Mouse (Mus musculus) CH12.LX (cell line): ENCODE data around the gene Mpped1. TPM values are rescaled to one million over a fixed set of nuclear protein-coding genes. Genes with fewer than 3 reads are reported as not detected.

Experiments
- DNase-seq: peaks from one replicate; pipeline ENCODE4 v3.0.0-alpha.2; 2013; ENCODE audit errors: extremely low read depth
- H3K27ac ChIP-seq: 2 replicates; pipeline ENCODE4 v1.5.1; 2012; ENCODE audit warnings: low read depth, mild to moderate bottlenecking, control low read depth, moderate library complexity; ENCODE audit not compliant: insufficient read depth
- H3K27me3 ChIP-seq: replicated peaks from 2 replicates; pipeline ENCODE3; 2012; ENCODE audit warnings: inconsistent platforms
- H3K36me3 ChIP-seq, 2 experiments: replicated peaks in 1 of 2; 2 replicates each; pipeline versions ENCODE3 to v1.6.1; 2012; ENCODE audit warnings: inconsistent platforms in 1 of 2, low read length in 1 of 2, mild to moderate bottlenecking in 1 of 2, mixed read lengths in 1 of 2, moderate library complexity in 1 of 2; ENCODE audit not compliant: control insufficient read depth in 1 of 2, insufficient read depth in 1 of 2
- H3K4me1 ChIP-seq, 2 experiments: 2 replicates each; pipeline ENCODE4 v1.6.1; 2012; ENCODE audit warnings: inconsistent platforms in 1 of 2, moderate library complexity in 1 of 2; ENCODE audit not compliant: insufficient read depth in 2 of 2, control insufficient read depth in 1 of 2
- H3K4me2 ChIP-seq: 2 replicates; pipeline ENCODE4 v1.6.1; 2012; ENCODE audit warnings: low read depth, mild to moderate bottlenecking, control low read depth; ENCODE audit not compliant: poor library complexity, insufficient read depth, severe bottlenecking
- H3K4me3 ChIP-seq, 3 experiments: fragments of 150-350 bp in 1 of 3; sonication (generic) in 1 of 3; replicated peaks in 1 of 3; 2 replicates each; pipeline versions ENCODE3 to v1.5.1; 2011 to 2012; ENCODE audit warnings: low read depth in 2 of 3, low read length in 2 of 3, mild to moderate bottlenecking in 2 of 3, moderate library complexity in 2 of 3, control low read depth in 1 of 3, improper control_type of control experiment in 1 of 3, inconsistent platforms in 1 of 3, mixed read lengths in 1 of 3; ENCODE audit not compliant: poor library complexity in 1 of 3
- H3K79me2 ChIP-seq: replicated peaks from 2 replicates; pipeline ENCODE4 v1.6.1; 2012; ENCODE audit warnings: mild to moderate bottlenecking, moderate library complexity; ENCODE audit not compliant: control insufficient read depth, poor library complexity, insufficient read depth, severe bottlenecking; ENCODE audit errors: extremely low read depth
- H3K9ac ChIP-seq: 2 replicates; pipeline ENCODE4 v1.6.1; 2012; ENCODE audit warnings: low read depth, mild to moderate bottlenecking, control low read depth, moderate library complexity; ENCODE audit not compliant: insufficient read depth
- H3K9me3 ChIP-seq: replicated peaks from 2 replicates; pipeline ENCODE3; 2012; ENCODE audit warnings: low read length, inconsistent platforms, mixed read lengths
- ELF1 ChIP-seq: IDR thresholded peaks from 2 replicates; pipeline ENCODE4 v1.6.1; 2014; ENCODE audit warnings: low read depth, mild to moderate bottlenecking, inconsistent platforms, low read length, improper control_type of control experiment
- KAT2A ChIP-seq: IDR thresholded peaks from 2 replicates; pipeline ENCODE4 v1.6.1; 2012; ENCODE audit warnings: low read length, improper control_type of control experiment, inconsistent platforms; ENCODE audit not compliant: insufficient replicate concordance
- MAZ ChIP-seq: IDR thresholded peaks from 2 replicates; pipeline ENCODE4 v1.6.1; 2012; ENCODE audit warnings: low read depth, mild to moderate bottlenecking, inconsistent platforms, low read length, improper control_type of control experiment, moderate library complexity
- MYC ChIP-seq: IDR thresholded peaks from 2 replicates; pipeline ENCODE4 v1.6.1; 2011; ENCODE audit warnings: low read depth, mild to moderate bottlenecking, improper control_type of control experiment, low read length
- NELFE ChIP-seq: IDR thresholded peaks from 2 replicates; pipeline ENCODE4 v1.6.1; 2011; ENCODE audit warnings: low read depth, low read length, improper control_type of control experiment
- POLR2A ChIP-seq: IDR thresholded peaks from 2 replicates; pipeline ENCODE4 v1.6.1; 2011; ENCODE audit warnings: low read depth, mild to moderate bottlenecking, improper control_type of control experiment, low read length
- RCOR1 ChIP-seq: conservative IDR thresholded peaks from 2 replicates; pipeline ENCODE4 v1.6.1; 2012; ENCODE audit warnings: low read depth, mild to moderate bottlenecking, inconsistent platforms, low read length, improper control_type of control experiment
- ZMIZ1 ChIP-seq: IDR thresholded peaks from 2 replicates; pipeline ENCODE4 v1.6.1; 2012; ENCODE audit warnings: low read depth, mild to moderate bottlenecking, inconsistent platforms, low read length, improper control_type of control experiment
- dilution Hi-C: fragments of 300-500 bp; cut with MboI; formaldehyde crosslinking; loops from 2 replicates; pipeline ENCODE4 v1.14.3; 2020; ENCODE audit warnings: low sequenced_read_pairs; ENCODE audit not compliant: extremely low pct_unique_long_range_greater_than_20kb, extremely low pct_ligation_motif_present
- in situ Hi-C: fragments of 300-500 bp; cut with MboI; formaldehyde crosslinking; loops from 3 replicates; pipeline ENCODE4 v1.14.3; 2019; ENCODE audit warnings: low sequenced_read_pairs, low pct_ligation_motif_present, low pct_unique_long_range_greater_than_20kb, mixed read lengths
- polyA plus RNA-seq: library from polyadenylated mRNA; unstranded; fragments of >175 nt; gene quantifications from 2 replicates; pipeline ENCODE4 v1.2.1, GENCODE M21; 2012; ENCODE audit warnings: low read depth; ENCODE audit not compliant: insufficient read length
- total RNA-seq, 2 experiments: library from RNA; depleted of rRNA; stranded (reverse); fragments of 300-350 nt in 1 of 2; fragments of >200 nt in 1 of 2; gene quantifications; 2 replicates each; pipeline ENCODE4 v1.2.3; 2012 to 2014

Mpped1 gene
- total and polyA plus RNA-seq, 3 experiments: 0.07 to 0.42 TPM; not detected in 1

DNA sequence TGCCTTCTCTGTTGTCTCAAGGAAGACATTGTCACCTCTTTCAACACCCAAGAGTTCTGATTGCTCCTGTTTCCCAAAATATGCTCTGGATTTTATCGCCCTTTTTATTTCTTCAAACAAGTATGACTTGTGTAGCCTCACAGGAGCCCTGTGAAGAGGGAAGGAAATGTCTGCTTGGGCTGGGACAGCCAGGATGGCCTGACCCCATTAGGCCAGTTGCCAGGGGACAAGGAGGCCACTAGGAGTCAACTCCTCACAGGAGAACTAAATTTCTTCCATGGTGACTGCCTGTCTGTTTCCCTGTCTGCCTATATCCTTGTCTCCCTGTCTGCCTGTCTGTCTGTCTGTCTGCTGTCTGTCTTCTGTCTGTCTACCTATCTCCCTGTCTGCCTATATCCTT lies 37.2 kb upstream of the Mpped1 start:
- no peaks in the 10 kb centered on the region for H3K79me2 ChIP-seq

DNA sequence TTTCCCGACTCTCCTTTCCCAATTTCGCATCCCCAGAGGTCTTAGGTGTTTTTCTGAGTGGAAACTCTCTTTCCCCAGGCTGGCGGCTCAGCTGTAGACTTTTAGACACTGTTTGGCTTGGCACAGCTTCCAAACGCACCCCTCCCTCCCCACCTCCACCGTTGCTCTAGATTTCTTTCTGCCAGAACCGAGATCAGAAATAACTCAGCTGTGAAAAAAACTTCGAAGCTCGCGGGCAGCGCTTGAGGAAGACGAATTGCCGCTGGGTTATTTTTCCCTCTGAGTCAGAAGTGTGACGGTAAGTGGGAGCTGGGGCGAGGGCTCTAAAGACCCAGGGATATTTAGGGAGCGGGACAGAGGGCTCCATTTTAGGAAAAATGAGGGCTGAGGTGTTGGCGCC lies 33.0 kb upstream of the Mpped1 start:
- Histone ChIP-seq H3K4me3 (no peak overlapping the region), H3K36me3 (no peaks in the 10 kb centered on the region)
- TF ChIP-seq KAT2A: no peak
- no peak for TF ChIP-seq ELF1
- TF ChIP-seq, all 38 proteins: peak for 0
- Histone ChIP-seq H3K4me1 (no peaks in the 10 kb centered on the region), H3K9me3 (no peaks in the 10 kb centered on the region), H3K9ac (no peak overlapping the region), H3K27me3 (peaks cover 67% of the 10 kb centered on the region), H3K27ac (no peak overlapping the region), H3K4me2 (no peak overlapping the region), H3K79me2 (no peaks in the 10 kb centered on the region)
- no peak for DNase-seq
- dilution Hi-C loops: no loop called here
- in situ Hi-C loops: no loop called here

More for the DNA sequence above, 37.2 kb upstream of the Mpped1 start:
- Histone ChIP-seq H3K27me3 (peaks cover 54% of the 10 kb centered on the region), H3K4me3 (no peak overlapping the region), H3K4me1 (0 out of 4 replicates have a peak, but pooled peaks cover 0 to 3% of the 10 kb centered on the region in 2 experiments), H3K9me3 (no peaks in the 10 kb centered on the region), H3K4me2 (no peak overlapping the region), H3K36me3 (no peaks in the 10 kb centered on the region), H3K27ac (no peak overlapping the region), H3K9ac (no peak overlapping the region)
- dilution Hi-C loops: no loop called here
- no peak for DNase-seq
- in situ Hi-C loops: no loop called here
- no peak for TF ChIP-seq KAT2A
- TF ChIP-seq ELF1: no peak
- TF ChIP-seq POLR2A: no peak

DNA sequence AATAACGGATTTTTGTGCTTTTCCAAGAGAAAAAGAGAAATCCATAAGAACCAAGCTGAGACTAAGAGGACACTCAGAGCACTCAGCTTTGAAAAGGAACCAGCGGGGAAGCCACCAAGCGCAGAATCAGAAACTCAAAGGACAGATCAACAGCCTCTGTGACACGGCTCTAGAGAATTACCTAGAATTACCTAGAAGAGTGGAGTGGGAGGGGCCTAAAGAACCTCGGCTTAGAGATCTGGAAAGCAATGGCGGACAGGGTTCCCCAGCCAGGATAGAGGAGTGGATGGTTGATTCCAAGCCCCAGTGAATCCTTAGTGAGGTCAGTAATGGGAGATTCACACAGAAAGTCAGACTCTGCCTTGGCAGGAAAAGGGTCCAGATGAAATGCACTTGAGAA lies 30.3 kb upstream of the Mpped1 start:
- Histone ChIP-seq H3K79me2 (no peaks in the 10 kb centered on the region), H3K9me3 (no peaks in the 10 kb centered on the region), H3K4me2 (no peak overlapping the region), H3K36me3 (no peaks in the 10 kb centered on the region), H3K4me1 (no peaks in the 10 kb centered on the region), H3K4me3 (no peak overlapping the region), H3K27me3 (peaks cover 60% of the 10 kb centered on the region), H3K9ac (no peak overlapping the region), H3K27ac (no peak overlapping the region)
- in situ Hi-C loops: no loop called here
- dilution Hi-C loops: no loop called here
- no peak for TF ChIP-seq MYC
- no peak for TF ChIP-seq NELFE
- TF ChIP-seq ELF1: no peak
- TF ChIP-seq MAZ: no peak
- no peak for TF ChIP-seq ZMIZ1
- no peak for TF ChIP-seq RCOR1
- no peak for DNase-seq
